Mouse (Mus musculus): Measurements from ENCODE around the gene Tmem263. TPM values are rescaled to one million over a fixed set of nuclear protein-coding genes. Genes with fewer than 3 reads are reported as not detected.

Gene Tmem263
- total RNA-seq, 1 experiment = 20.5 TPM

DNA sequence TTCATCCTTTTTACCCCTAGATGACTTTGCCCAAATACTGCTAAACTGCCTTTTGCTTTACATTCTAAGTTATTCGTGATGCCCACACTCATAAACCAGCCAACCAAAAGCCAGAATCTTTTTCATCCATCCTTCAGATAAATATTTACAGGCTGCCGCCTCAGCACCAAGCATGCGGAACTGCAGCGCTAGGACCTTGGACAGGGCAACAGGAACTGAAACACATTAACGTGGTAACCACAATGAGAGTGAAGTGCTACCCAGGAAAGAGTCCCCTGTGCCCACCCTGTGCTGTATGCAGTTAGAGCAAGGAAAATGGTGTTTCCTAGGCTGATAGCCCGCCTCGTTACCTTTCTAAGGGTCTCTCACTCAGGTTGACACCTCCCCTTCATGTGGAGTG lies 26.0 kb downstream of the Tmem263 start:
- peak; percentile 31 for DNase-seq (ENCODE audit: low read depth, low spot score)
- Histone ChIP-seq H3K36me3 (ENCODE audit: control insufficient read depth, insufficient read depth, low read length, poor library complexity, severe bottlenecking) (peaks cover 4% of the 10 kb centered on the region; the same call in 1 of the 2 replicates), H3K4me3 (ENCODE audit: insufficient read depth in 1 of 2, low read depth in 1 of 2, low read length in 2 of 2, poor library complexity in 1 of 2, severe bottlenecking in 1 of 2) (peak overlapping the region; percentile 31 to 96), H3K4me1 (ENCODE audit: control insufficient read depth in 2 of 2, insufficient read depth in 2 of 2, low read length in 2 of 2, poor library complexity in 1 of 2) (no peaks in the 10 kb centered on the region), H3K27ac (ENCODE audit: insufficient read depth, low read depth, low read length, poor library complexity, severe bottlenecking) (no peak overlapping the region), H3K9ac (ENCODE audit: insufficient read depth, low read depth, low read length, poor library complexity, severe bottlenecking) (no peak overlapping the region), H3K9me3 (ENCODE audit: control insufficient read depth, insufficient read depth, low read depth, low read length) (no peaks in the 10 kb centered on the region)
- TF ChIP-seq MAFK (IDR thresholded peaks at IDR 0.05; ENCODE audit: insufficient read depth, low read depth, low read length) (peak; percentile 46; the same call in 1 of the 2 replicates), ZC3H11A (IDR thresholded peaks at IDR 0.05; ENCODE audit: borderline replicate concordance, low read depth, low read length) (no peak)
- in situ Hi-C loops (cut with MboI; ENCODE audit: low sequenced_read_pairs in 2 of 2, unreplicated experiment in 2 of 2) = no loop called here

DNA sequence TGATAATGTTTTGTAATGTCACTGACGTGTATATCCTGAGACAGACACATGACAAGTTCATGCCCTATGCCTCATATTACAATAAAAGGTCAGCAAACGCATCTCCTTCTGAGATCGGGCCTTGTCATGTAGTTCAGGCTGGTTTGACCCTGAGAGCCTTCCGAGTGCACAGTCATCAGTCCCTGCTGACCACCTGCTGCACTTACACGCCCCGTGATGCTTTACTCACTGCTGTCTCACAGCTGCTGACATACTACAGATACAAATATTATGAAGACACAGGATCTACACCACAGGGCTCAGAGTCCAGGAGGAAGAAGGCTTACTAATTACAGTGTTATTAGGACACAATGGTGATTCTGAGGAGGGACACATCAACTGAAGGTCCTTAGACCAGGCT lies 34.1 kb downstream of the Tmem263 start:
- no peak overlapping the region for H3K27ac ChIP-seq (ENCODE audit: insufficient read depth, low read depth, low read length, poor library complexity, severe bottlenecking)
- no peak overlapping the region for H3K4me3 ChIP-seq (ENCODE audit: insufficient read depth in 1 of 2, low read depth in 1 of 2, low read length in 2 of 2, poor library complexity in 1 of 2, severe bottlenecking in 1 of 2)
- peaks cover 8% of the 10 kb centered on the region; the same call in 1 of the 2 replicates for H3K36me3 ChIP-seq (ENCODE audit: control insufficient read depth, insufficient read depth, low read length, poor library complexity, severe bottlenecking)
- in situ Hi-C loops (cut with MboI; ENCODE audit: low sequenced_read_pairs in 2 of 2, unreplicated experiment in 2 of 2) = no loop called here
- H3K9ac ChIP-seq (ENCODE audit: insufficient read depth, low read depth, low read length, poor library complexity, severe bottlenecking) = no peak overlapping the region
- TF ChIP-seq HCFC1 (IDR thresholded peaks at IDR 0.05; ENCODE audit: borderline replicate concordance, insufficient read depth, low read length) (no peak), ZNF384 (IDR thresholded peaks at IDR 0.05; ENCODE audit: low read depth, low read length) (no peak), CHD2 (IDR thresholded peaks at IDR 0.05; ENCODE audit: low read depth, low read length) (no peak), MAFK (IDR thresholded peaks at IDR 0.05; ENCODE audit: insufficient read depth, low read depth, low read length) (no peak), ZC3H11A (IDR thresholded peaks at IDR 0.05; ENCODE audit: borderline replicate concordance, low read depth, low read length) (no peak)
- no peak for DNase-seq (ENCODE audit: low read depth, low spot score)
- no peaks in the 10 kb centered on the region for H3K9me3 ChIP-seq (ENCODE audit: control insufficient read depth, insufficient read depth, low read depth, low read length)
- 0 out of 4 replicates have a peak, but pooled peaks cover 0 to 2% of the 10 kb centered on the region in 2 experiments for H3K4me1 ChIP-seq (ENCODE audit: control insufficient read depth in 2 of 2, insufficient read depth in 2 of 2, low read length in 2 of 2, poor library complexity in 1 of 2)

DNA sequence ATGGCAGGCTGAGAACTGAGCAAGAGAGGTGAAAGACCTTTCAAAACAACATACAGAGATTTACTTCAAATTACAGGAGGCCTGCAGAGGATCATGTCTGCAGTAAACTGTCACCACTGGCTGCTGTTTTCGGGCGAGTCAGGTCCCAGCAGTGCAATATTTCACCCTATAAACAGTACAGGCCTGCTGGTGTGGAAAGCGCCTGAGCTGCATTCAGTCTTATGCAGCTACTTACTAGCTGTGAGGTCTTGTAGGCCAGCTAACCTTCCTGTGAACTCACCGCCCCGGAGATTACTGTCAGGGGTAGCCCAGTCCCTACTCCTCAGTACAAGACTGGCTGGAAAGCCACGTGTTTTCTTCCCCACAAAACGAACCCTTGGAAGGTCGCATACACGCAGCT lies 39.0 kb downstream of the Tmem263 start:
- no peak overlapping the region for H3K27ac ChIP-seq (ENCODE audit: insufficient read depth, low read depth, low read length, poor library complexity, severe bottlenecking)

DNA sequence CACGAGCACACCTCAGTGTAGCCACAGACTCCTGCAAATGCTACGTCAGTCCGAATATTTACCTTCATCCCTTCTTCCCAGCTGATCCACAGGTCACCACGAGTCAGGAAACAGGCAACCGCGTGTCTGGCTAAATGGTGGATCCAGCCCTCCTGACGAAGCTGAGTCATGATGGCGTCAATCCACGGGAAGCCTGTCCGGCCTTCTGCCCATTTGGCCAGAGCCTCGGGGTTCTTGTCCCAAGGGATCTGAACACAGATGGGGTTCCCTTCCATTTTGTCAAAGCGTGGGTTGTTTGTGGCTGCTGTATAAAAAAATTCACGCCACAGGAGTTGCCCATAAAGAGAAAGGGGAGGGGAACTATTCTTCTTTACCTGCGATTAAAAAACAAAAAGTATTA lies 43.9 kb downstream of the Tmem263 start:
- H3K9me3 ChIP-seq (ENCODE audit: control insufficient read depth, insufficient read depth, low read depth, low read length) = no peaks in the 10 kb centered on the region
- in situ Hi-C loops (cut with MboI; ENCODE audit: low sequenced_read_pairs in 2 of 2, unreplicated experiment in 2 of 2) = no loop called here
- no peaks in the 10 kb centered on the region for H3K4me1 ChIP-seq (ENCODE audit: control insufficient read depth in 2 of 2, insufficient read depth in 2 of 2, low read length in 2 of 2, poor library complexity in 1 of 2)
- DNase-seq (ENCODE audit: low read depth, low spot score) = no peak
- H3K4me3 ChIP-seq (ENCODE audit: insufficient read depth in 1 of 2, low read depth in 1 of 2, low read length in 2 of 2, poor library complexity in 1 of 2, severe bottlenecking in 1 of 2) = no peak overlapping the region
- no peak overlapping the region for H3K9ac ChIP-seq (ENCODE audit: insufficient read depth, low read depth, low read length, poor library complexity, severe bottlenecking)
- no peak overlapping the region for H3K27ac ChIP-seq (ENCODE audit: insufficient read depth, low read depth, low read length, poor library complexity, severe bottlenecking)
- TF ChIP-seq ZC3H11A (IDR thresholded peaks at IDR 0.05; ENCODE audit: borderline replicate concordance, low read depth, low read length) (no peak), MAFK (IDR thresholded peaks at IDR 0.05; ENCODE audit: insufficient read depth, low read depth, low read length) (no peak), ZNF384 (IDR thresholded peaks at IDR 0.05; ENCODE audit: low read depth, low read length) (no peak), HCFC1 (IDR thresholded peaks at IDR 0.05; ENCODE audit: borderline replicate concordance, insufficient read depth, low read length) (no peak), CHD2 (IDR thresholded peaks at IDR 0.05; ENCODE audit: low read depth, low read length) (no peak)
- peaks cover 12% of the 10 kb centered on the region for H3K36me3 ChIP-seq (ENCODE audit: control insufficient read depth, insufficient read depth, low read length, poor library complexity, severe bottlenecking)

More for the DNA sequence above, 39.0 kb downstream of the Tmem263 start:
- in situ Hi-C loops (cut with MboI; ENCODE audit: low sequenced_read_pairs in 2 of 2, unreplicated experiment in 2 of 2) = no loop called here
- Histone ChIP-seq H3K36me3 (ENCODE audit: control insufficient read depth, insufficient read depth, low read length, poor library complexity, severe bottlenecking) (peaks cover 9% of the 10 kb centered on the region; the same call in 1 of the 2 replicates), H3K9ac (ENCODE audit: insufficient read depth, low read depth, low read length, poor library complexity, severe bottlenecking) (no peak overlapping the region), H3K4me1 (ENCODE audit: control insufficient read depth in 2 of 2, insufficient read depth in 2 of 2, low read length in 2 of 2, poor library complexity in 1 of 2) (0 out of 4 replicates have a peak, but pooled peaks cover 0 to 2% of the 10 kb centered on the region in 2 experiments), H3K9me3 (ENCODE audit: control insufficient read depth, insufficient read depth, low read depth, low read length) (no peaks in the 10 kb centered on the region), H3K4me3 (ENCODE audit: insufficient read depth in 1 of 2, low read depth in 1 of 2, low read length in 2 of 2, poor library complexity in 1 of 2, severe bottlenecking in 1 of 2) (no peak overlapping the region)
- no peak for DNase-seq (ENCODE audit: low read depth, low spot score)
- TF ChIP-seq CHD2 (IDR thresholded peaks at IDR 0.05; ENCODE audit: low read depth, low read length) = no peak
- TF ChIP-seq ZNF384 (IDR thresholded peaks at IDR 0.05; ENCODE audit: low read depth, low read length) = no peak
- TF ChIP-seq ZC3H11A (IDR thresholded peaks at IDR 0.05; ENCODE audit: borderline replicate concordance, low read depth, low read length) = no peak
- no peak for TF ChIP-seq HCFC1 (IDR thresholded peaks at IDR 0.05; ENCODE audit: borderline replicate concordance, insufficient read depth, low read length)
- TF ChIP-seq MAFK (IDR thresholded peaks at IDR 0.05; ENCODE audit: insufficient read depth, low read depth, low read length) = no peak

DNA sequence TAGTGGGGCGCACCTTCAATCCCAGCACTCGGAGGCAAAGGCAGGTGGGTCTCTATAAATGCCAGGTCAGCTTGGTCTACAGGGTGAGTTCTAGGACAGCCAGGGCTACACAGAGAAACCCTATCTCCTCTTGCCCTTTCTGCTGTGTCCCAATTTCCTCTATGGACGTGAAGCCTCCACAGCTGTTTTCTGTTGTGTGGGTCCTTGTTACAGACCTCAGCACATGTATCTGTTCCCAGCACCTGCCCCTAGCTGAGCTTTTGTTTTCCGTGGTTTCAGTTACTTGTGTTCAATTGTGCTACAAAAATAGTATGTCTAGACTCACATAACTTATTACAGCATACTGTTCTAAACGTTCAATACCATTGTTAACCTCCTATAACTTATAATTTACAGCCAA lies 46.8 kb downstream of the Tmem263 start:
- TF ChIP-seq MAFK (IDR thresholded peaks at IDR 0.05; ENCODE audit: insufficient read depth, low read depth, low read length) (no peak), ZC3H11A (IDR thresholded peaks at IDR 0.05; ENCODE audit: borderline replicate concordance, low read depth, low read length) (no peak), ZNF384 (IDR thresholded peaks at IDR 0.05; ENCODE audit: low read depth, low read length) (no peak), CHD2 (IDR thresholded peaks at IDR 0.05; ENCODE audit: low read depth, low read length) (no peak), HCFC1 (IDR thresholded peaks at IDR 0.05; ENCODE audit: borderline replicate concordance, insufficient read depth, low read length) (no peak)
- DNase-seq (ENCODE audit: low read depth, low spot score) = no peak
- no peak overlapping the region for H3K4me3 ChIP-seq (ENCODE audit: insufficient read depth in 1 of 2, low read depth in 1 of 2, low read length in 2 of 2, poor library complexity in 1 of 2, severe bottlenecking in 1 of 2)
- H3K27ac ChIP-seq (ENCODE audit: insufficient read depth, low read depth, low read length, poor library complexity, severe bottlenecking) = no peak overlapping the region
- no peaks in the 10 kb centered on the region for H3K4me1 ChIP-seq (ENCODE audit: control insufficient read depth in 2 of 2, insufficient read depth in 2 of 2, low read length in 2 of 2, poor library complexity in 1 of 2)
- H3K9me3 ChIP-seq (ENCODE audit: control insufficient read depth, insufficient read depth, low read depth, low read length) = no peaks in the 10 kb centered on the region
- in situ Hi-C loops (cut with MboI; ENCODE audit: low sequenced_read_pairs in 2 of 2, unreplicated experiment in 2 of 2) = no loop called here
- H3K36me3 ChIP-seq (ENCODE audit: control insufficient read depth, insufficient read depth, low read length, poor library complexity, severe bottlenecking) = peaks cover 9% of the 10 kb centered on the region
- no peak overlapping the region for H3K9ac ChIP-seq (ENCODE audit: insufficient read depth, low read depth, low read length, poor library complexity, severe bottlenecking)
